Mouse (Mus musculus) MEL (cell line): ENCODE data around the gene Parpbp. TPM values are rescaled to one million over a fixed set of nuclear protein-coding genes. Genes with fewer than 3 reads are reported as not detected.

Experiments
- DNase-seq: peaks from one replicate; pipeline ENCODE4 v3.0.0; 2011; ENCODE audit warnings: low read depth, low spot score
- H3K27ac ChIP-seq: 2 replicates; pipeline ENCODE4 v1.5.1; 2012; ENCODE audit warnings: low read depth, mild to moderate bottlenecking, control low read depth, low read length, moderate library complexity; ENCODE audit not compliant: control insufficient read depth
- H3K27me3 ChIP-seq, 2 experiments: fragments of 150-350 bp in 1 of 2; sonication (generic) in 1 of 2; 2 replicates each; pipeline ENCODE4 v1.6.1; 2012; ENCODE audit warnings: low read length in 2 of 2, mild to moderate bottlenecking in 2 of 2, improper control_type of control experiment in 1 of 2, moderate library complexity in 1 of 2; ENCODE audit not compliant: insufficient read depth in 2 of 2, control insufficient read depth in 1 of 2
- H3K36me3 ChIP-seq, 2 experiments: 2 replicates each; pipeline ENCODE4 v1.6.1; 2012 to 2014; ENCODE audit warnings: low read length in 2 of 2, improper control_type of control experiment in 1 of 2, inconsistent platforms in 1 of 2, mild to moderate bottlenecking in 1 of 2; ENCODE audit not compliant: insufficient read depth in 2 of 2, control insufficient read depth in 1 of 2
- H3K4me1 ChIP-seq, 2 experiments: fragments of 150-350 bp in 1 of 2; sonication (generic) in 1 of 2; 2 replicates each; pipeline ENCODE4 v1.6.1; 2012; ENCODE audit warnings: low read length in 2 of 2, improper control_type of control experiment in 1 of 2, mild to moderate bottlenecking in 1 of 2; ENCODE audit not compliant: insufficient read depth in 2 of 2, control insufficient read depth in 1 of 2
- H3K4me3 ChIP-seq, 2 experiments: fragments of 150-350 bp in 1 of 2; sonication (generic) in 1 of 2; 2 replicates each; pipeline ENCODE4 v1.5.1; 2012; ENCODE audit warnings: low read depth in 2 of 2, low read length in 2 of 2, mild to moderate bottlenecking in 2 of 2, moderate library complexity in 2 of 2, control low read depth in 1 of 2, improper control_type of control experiment in 1 of 2; ENCODE audit not compliant: control insufficient read depth in 1 of 2, insufficient read depth in 1 of 2
- H3K79me2 ChIP-seq: 2 replicates; pipeline ENCODE4 v1.6.1; 2012; ENCODE audit warnings: mild to moderate bottlenecking, low read length, moderate library complexity; ENCODE audit not compliant: control insufficient read depth, poor library complexity, insufficient read depth
- H3K9ac ChIP-seq: 2 replicates; pipeline ENCODE4 v1.6.1; 2012; ENCODE audit warnings: low read depth, mild to moderate bottlenecking, control low read depth, low read length, moderate library complexity; ENCODE audit not compliant: control insufficient read depth, poor library complexity, severe bottlenecking
- H3K9me3 ChIP-seq: fragments of 150-350 bp; sonication (generic); replicated peaks from 2 replicates; pipeline ENCODE4 v1.6.1; 2012; ENCODE audit warnings: mild to moderate bottlenecking, low read length, improper control_type of control experiment, moderate library complexity; ENCODE audit not compliant: insufficient read depth
- CTCF ChIP-seq, 3 experiments: IDR thresholded peaks in 2 of 3; conservative IDR thresholded peaks in 1 of 3; 2 replicates each; pipeline ENCODE4 v1.5.1; 2011 to 2012; ENCODE audit warnings: low read length in 3 of 3, low read depth in 2 of 3, mild to moderate bottlenecking in 2 of 3, improper control_type of control experiment in 1 of 3, inconsistent platforms in 1 of 3, mixed read lengths in 1 of 3, moderate library complexity in 1 of 3; ENCODE audit not compliant: control insufficient read depth in 1 of 3, insufficient read depth in 1 of 3, poor library complexity in 1 of 3, severe bottlenecking in 1 of 3
- MAFK ChIP-seq: IDR thresholded peaks from 2 replicates; pipeline ENCODE4 v1.6.1; 2011; ENCODE audit warnings: low read depth, mild to moderate bottlenecking, low read length, improper control_type of control experiment, borderline replicate concordance
- MAX ChIP-seq: IDR thresholded peaks from 2 replicates; pipeline ENCODE4 v1.6.1; 2011; ENCODE audit warnings: low read length, improper control_type of control experiment
- MEF2A ChIP-seq: IDR thresholded peaks from 2 replicates; pipeline ENCODE4 v1.6.1; 2014; ENCODE audit warnings: low read depth, mild to moderate bottlenecking, inconsistent platforms, low read length, improper control_type of control experiment; ENCODE audit not compliant: poor library complexity, insufficient replicate concordance, severe bottlenecking; ENCODE audit errors: extremely low read depth
- MXI1 ChIP-seq: IDR thresholded peaks from 2 replicates; pipeline ENCODE4 v1.6.1; 2011; ENCODE audit warnings: mild to moderate bottlenecking, low read depth, low read length, improper control_type of control experiment
- NELFE ChIP-seq: IDR thresholded peaks from 2 replicates; pipeline ENCODE4 v1.6.1; 2011; ENCODE audit warnings: low read depth, low read length, improper control_type of control experiment
- POLR2A ChIP-seq, 2 experiments: IDR thresholded peaks; 2 replicates each; pipeline ENCODE4 v1.6.1; 2011 to 2012; ENCODE audit warnings: low read length in 2 of 2, mild to moderate bottlenecking in 2 of 2, control low read depth in 1 of 2, improper control_type of control experiment in 1 of 2, low read depth in 1 of 2, moderate library complexity in 1 of 2; ENCODE audit not compliant: control insufficient read depth in 1 of 2, insufficient read depth in 1 of 2, poor library complexity in 1 of 2
- POLR2AphosphoS2 ChIP-seq: IDR thresholded peaks from 2 replicates; pipeline ENCODE4 v1.6.1; 2011; ENCODE audit warnings: low read length, improper control_type of control experiment
- RAD21 ChIP-seq: IDR thresholded peaks from 2 replicates; pipeline ENCODE4 v1.6.1; 2011; ENCODE audit warnings: mild to moderate bottlenecking, low read depth, low read length, improper control_type of control experiment
- SMC3 ChIP-seq: IDR thresholded peaks from 2 replicates; pipeline ENCODE4 v1.6.1; 2011; ENCODE audit warnings: low read depth, low read length, improper control_type of control experiment
- TAL1 ChIP-seq: IDR thresholded peaks from 2 replicates; pipeline ENCODE4 v1.6.1; 2012; ENCODE audit warnings: mild to moderate bottlenecking, inconsistent platforms, low read length, moderate library complexity, mixed read lengths
- TCF12 ChIP-seq: IDR thresholded peaks from 2 replicates; pipeline ENCODE4 v1.6.1; 2014; ENCODE audit warnings: low read depth, mild to moderate bottlenecking, inconsistent platforms, low read length, improper control_type of control experiment, moderate library complexity
- UBTF ChIP-seq: IDR thresholded peaks from 2 replicates; pipeline ENCODE4 v1.6.1; 2012; ENCODE audit warnings: low read depth, mild to moderate bottlenecking, inconsistent platforms, low read length, improper control_type of control experiment, moderate library complexity, borderline replicate concordance; ENCODE audit not compliant: insufficient read depth
- USF2 ChIP-seq, 2 experiments: IDR thresholded peaks; 2 replicates each; pipeline ENCODE4 v1.6.1; 2011 to 2012; ENCODE audit warnings: improper control_type of control experiment in 2 of 2, low read length in 2 of 2, borderline replicate concordance in 1 of 2, inconsistent platforms in 1 of 2, low read depth in 1 of 2, mild to moderate bottlenecking in 1 of 2; ENCODE audit not compliant: insufficient read depth in 1 of 2
- ZKSCAN1 ChIP-seq: IDR thresholded peaks from 2 replicates; pipeline ENCODE4 v1.6.1; 2012; ENCODE audit warnings: low read depth, mild to moderate bottlenecking, inconsistent platforms, low read length, improper control_type of control experiment, moderate library complexity
- ZNF384 ChIP-seq: IDR thresholded peaks from 2 replicates; pipeline ENCODE4 v1.6.1; 2012; ENCODE audit warnings: low read depth, mild to moderate bottlenecking, inconsistent platforms, low read length, improper control_type of control experiment
- polyA plus RNA-seq, 2 experiments: library from polyadenylated mRNA; stranded (reverse) in 1 of 2; unstranded in 1 of 2; fragments of >175 nt in 1 of 2; fragments of >200 nt in 1 of 2; gene quantifications; 2 replicates each; pipeline versions ENCODE4 v1.2.1 to v1.2.4; 2012; ENCODE audit warnings: low replicate concordance in 2 of 2, low read depth in 1 of 2; ENCODE audit not compliant: insufficient read length in 2 of 2, insufficient read depth in 1 of 2, missing spikeins in 1 of 2
- total RNA-seq: library from RNA; depleted of rRNA; stranded (reverse); fragments of 300-350 nt; gene quantifications from 2 replicates; pipeline ENCODE4 v1.2.3, GENCODE M21; 2012; rRNA removed

Gene Parpbp
- total and polyA plus RNA-seq, 3 experiments: 14.6 to 17.6 TPM; not detected in 1

- Histone ChIP-seq H3K4me3 (no peak overlapping the region), H3K27me3 (no peaks in the 10 kb centered on the region; a peak in 1 of 4 replicates), H3K9ac (no peak overlapping the region), H3K9me3 (no peaks in the 10 kb centered on the region), H3K79me2 (no peaks in the 10 kb centered on the region), H3K27ac (no peak overlapping the region), H3K36me3 (no peaks in the 10 kb centered on the region), H3K4me1 (no peaks in the 10 kb centered on the region)
- no peak for DNase-seq
- TF ChIP-seq ZNF384: no peak
- TF ChIP-seq TAL1: no peak
- no peak for TF ChIP-seq SMC3
- TF ChIP-seq POLR2AphosphoS2: no peak
- TF ChIP-seq MAFK: no peak
- TF ChIP-seq CTCF (IDR thresholded peaks at IDR 0.05 in 2 of 3, conservative IDR thresholded peaks at IDR 0.05 in 1 of 3; ENCODE audit: control insufficient read depth in 1 of 3, insufficient read depth in 1 of 3, low read depth in 2 of 3, low read length in 3 of 3, poor library complexity in 1 of 3, severe bottlenecking in 1 of 3): no peak
- no peak for TF ChIP-seq NELFE
- TF ChIP-seq MAX: no peak
- TF ChIP-seq MEF2A: no peak
- TF ChIP-seq MXI1: no peak
- no peak for TF ChIP-seq USF2 (IDR thresholded peaks at IDR 0.05; ENCODE audit: borderline replicate concordance in 1 of 2, insufficient read depth in 1 of 2, low read depth in 1 of 2, low read length in 2 of 2)
- no peak for TF ChIP-seq UBTF
- no peak for TF ChIP-seq POLR2A (IDR thresholded peaks at IDR 0.05; ENCODE audit: control insufficient read depth in 1 of 2, insufficient read depth in 1 of 2, low read depth in 1 of 2, low read length in 2 of 2, poor library complexity in 1 of 2)
- no peak for TF ChIP-seq ZKSCAN1
- TF ChIP-seq RAD21: no peak
- no peak for TF ChIP-seq TCF12
- TF ChIP-seq, all 39 proteins: peak for 0
Measured at GRCm38 (mm10) chr10:88044297-88044696, 102.4 kb downstream of the Parpbp start.

Other genes starting within 250 kb of the Parpbp start
- 0.23 TPM in 1 of 2 replicates, not detected in the other for gene Pmch, start 55.9 kb downstream of the Parpbp start, total RNA-seq
- 1 to 10 TPM in 1 of 2 experiments, not detected in 1; 1.8 TPM for gene Pmch, start 55.9 kb downstream of the Parpbp start, polyA plus RNA-seq
- 109 and 118 TPM in 2 replicates for gene Nup37, start 51 bp upstream of the Parpbp start, total RNA-seq
- 100 to 1,000 TPM in 1 of 2 experiments, 10 to 100 TPM in 1; 85.4 to 193 TPM for gene Nup37, start 51 bp upstream of the Parpbp start, polyA plus RNA-seq
- 35.5 and 40.2 TPM in 2 replicates for gene Washc3, start 54.2 kb upstream of the Parpbp start, total RNA-seq
- gene Washc3, start 54.2 kb upstream of the Parpbp start, polyA plus RNA-seq: 10 to 100 TPM in 1 of 2 experiments, not detected in 1; 41.4 TPM
- gene Dram1, start 232.1 kb upstream of the Parpbp start, total RNA-seq: not detected in 2 replicates
- gene Dram1, start 232.1 kb upstream of the Parpbp start, polyA plus RNA-seq: under 1 TPM in 1 of 2 experiments, not detected in 1; 0.17 TPM
- 14.2 and 15.1 TPM in 2 replicates for gene Gnptab, start 232.2 kb upstream of the Parpbp start, total RNA-seq
- 10 to 100 TPM in 1 of 2 experiments, not detected in 1; 24.1 TPM for gene Gnptab, start 232.2 kb upstream of the Parpbp start, polyA plus RNA-seq